In genomic region chr12:86883019-86883279, GRCm38 (mm10) we compare ENCODE assay signal across 8 mouse cellular contexts. TPM values are rescaled to one million over a fixed set of nuclear protein-coding genes. Genes with fewer than 3 reads are reported as not detected.
DNase-seq lines count a peak whose midpoint lies in the region; ATAC-seq and TF ChIP-seq lines count a peak whose summit lies in the region.

No protein-coding gene starts in this region.

- no peak for TF ChIP-seq POLR2A in liver, adult 2 months (IDR thresholded peaks at IDR 0.05; ENCODE audit: extremely low read depth, insufficient read depth, low read length)

- ATAC-seq in embryonic facial prominence, embryonic 12.5 days (ENCODE audit: insufficient number of reproducible peaks, insufficient read depth, low FRiP score, low TSS enrichment), result no peak
- ATAC-seq in intestine, embryonic 14.5 days (replicated peaks; ENCODE audit: low FRiP score, low TSS enrichment, low read depth), result no peak
- no peak for ATAC-seq in neural tube, embryonic 12.5 days (ENCODE audit: low FRiP score, low read depth)
- no peak for ATAC-seq in inflammation-experienced regulatory T-cells, adult 6 months

- peak overlapping the region; percentile 96 for H3K27ac ChIP-seq in liver, adult 2 months (replicated peaks; ENCODE audit: insufficient read depth, low read depth, low read length)
- peak overlapping the region; percentile 99 for H3K27ac ChIP-seq in embryonic facial prominence, embryonic 12.5 days
- H3K27ac ChIP-seq in intestine, embryonic 14.5 days (ENCODE audit: low read depth), result peak overlapping the region; percentile 100
- H3K27ac ChIP-seq in neural tube, embryonic 12.5 days, result peak overlapping the region; percentile 95

- peak overlapping the region; percentile 72 for H3K4me3 ChIP-seq in liver, adult 2 months (ENCODE audit: insufficient read depth, low read depth, low read length)
- H3K4me3 ChIP-seq in embryonic facial prominence, embryonic 12.5 days, result peak overlapping the region; percentile 89
- H3K4me3 ChIP-seq in intestine, embryonic 14.5 days (ENCODE audit: low read depth, low read length), result peak overlapping the region; percentile 91
- peak overlapping the region; percentile 84 for H3K4me3 ChIP-seq in neural tube, embryonic 12.5 days

- peaks cover 27% of the 10 kb centered on the region for H3K4me1 ChIP-seq in liver, adult 2 months (ENCODE audit: control insufficient read depth, insufficient read depth, low read length)
- peaks cover 36% of the 10 kb centered on the region for H3K4me1 ChIP-seq in embryonic facial prominence, embryonic 12.5 days
- H3K4me1 ChIP-seq in intestine, embryonic 14.5 days (replicated peaks; ENCODE audit: control insufficient read depth, insufficient read depth, low read length), result peaks cover 41% of the 10 kb centered on the region
- H3K4me1 ChIP-seq in neural tube, embryonic 12.5 days, result peaks cover 55% of the 10 kb centered on the region

- H3K9ac ChIP-seq in liver, adult 2 months (ENCODE audit: low read depth, low read length), result peak overlapping the region; percentile 96
- peak overlapping the region; percentile 90 for H3K9ac ChIP-seq in embryonic facial prominence, embryonic 12.5 days
- peak overlapping the region; percentile 97 for H3K9ac ChIP-seq in intestine, embryonic 14.5 days (ENCODE audit: low read length)
- peak overlapping the region; percentile 96 for H3K9ac ChIP-seq in neural tube, embryonic 12.5 days

- no peaks in the 10 kb centered on the region for H3K27me3 ChIP-seq in liver, adult 2 months (ENCODE audit: control insufficient read depth, insufficient read depth, low read length)
- no peaks in the 10 kb centered on the region for H3K27me3 ChIP-seq in embryonic facial prominence, embryonic 12.5 days
- no peaks in the 10 kb centered on the region for H3K27me3 ChIP-seq in intestine, embryonic 14.5 days (replicated peaks; ENCODE audit: control insufficient read depth, insufficient read depth, low read length)
- 0 out of 2 replicates have a peak, but pooled peaks cover 3% of the 10 kb centered on the region for H3K27me3 ChIP-seq in neural tube, embryonic 12.5 days (replicated peaks)

- peaks cover 26% of the 10 kb centered on the region for H3K79me2 ChIP-seq in liver, adult 2 months (ENCODE audit: control insufficient read depth, insufficient read depth, low read length)

- peak overlapping the region; percentile 91 for H3K4me2 ChIP-seq in embryonic facial prominence, embryonic 12.5 days (replicated peaks)
- peak overlapping the region; percentile 94 for H3K4me2 ChIP-seq in intestine, embryonic 14.5 days (ENCODE audit: low read length)
- H3K4me2 ChIP-seq in neural tube, embryonic 12.5 days (replicated peaks), result peak overlapping the region; percentile 87

- WGBS in liver, adult 2 months, result 2% methylated on average over 24 of the region's 24 CpGs
- under 1% methylated on average over 17 of the region's 24 CpGs for WGBS in embryonic facial prominence, embryonic 12.5 days
- 0% methylated on average over 24 of the region's 24 CpGs for WGBS in intestine, embryonic 14.5 days
- WGBS in neural tube, embryonic 12.5 days, result 1% methylated on average over 24 of the region's 24 CpGs

- no peaks in the 10 kb centered on the region for H3K36me3 ChIP-seq in liver, adult 2 months (ENCODE audit: control insufficient read depth, insufficient read depth, low read length)
- H3K36me3 ChIP-seq in embryonic facial prominence, embryonic 12.5 days, result no peaks in the 10 kb centered on the region
- H3K36me3 ChIP-seq in intestine, embryonic 14.5 days (ENCODE audit: control insufficient read depth, insufficient read depth, low read length), result 0 out of 2 replicates have a peak, but pooled peaks cover 4% of the 10 kb centered on the region
- no peaks in the 10 kb centered on the region for H3K36me3 ChIP-seq in neural tube, embryonic 12.5 days

- no peak for DNase-seq in liver, adult 2 months (ENCODE audit: extremely low read depth, low read depth, low spot score)
- DNase-seq in liver, result no peak
- DNase-seq in intestine, embryonic 14.5 days (ENCODE audit: low spot score), result peak; percentile 70
- no peak for DNase-seq in spleen, postnatal 4 days (ENCODE audit: low spot score in 2 of 2)
- DNase-seq in urinary bladder, postnatal 36 days (ENCODE audit: low spot score in 2 of 2), result no peak

- no peak for TF ChIP-seq CTCF in liver, adult 2 months (IDR thresholded peaks at IDR 0.05; ENCODE audit: low read depth, low read length)

- H3K9me3 ChIP-seq in embryonic facial prominence, embryonic 12.5 days, result no peaks in the 10 kb centered on the region
- H3K9me3 ChIP-seq in intestine, embryonic 14.5 days (ENCODE audit: control insufficient read depth, low read length), result no peaks in the 10 kb centered on the region
- no peaks in the 10 kb centered on the region for H3K9me3 ChIP-seq in neural tube, embryonic 12.5 days

RNA-seq across cellular contexts. Expression of gene Irf2bpl, which starts 1.6 kb away (rescaled TPM):
- total RNA-seq in liver, adult 2 months (2014; rRNA removed), result 6.8 and 9.3 TPM in 2 replicates
- 10.5 and 10.8 TPM in 2 replicates for polyA plus RNA-seq in liver, adult 2 months (2012; rRNA removed)
- 53.9 and 59.2 TPM in 2 replicates for polyA plus RNA-seq in embryonic facial prominence, embryonic 12.5 days (2016; fragmentation: Nextera tagmentation; extraction: Ambion mirVana)
- polyA plus RNA-seq in intestine, embryonic 14.5 days (2014; fragmentation: Nextera tagmentation; extraction: Ambion mirVana), result 16.3 and 18.4 TPM in 2 replicates
- polyA plus RNA-seq in neural tube, embryonic 12.5 days (2016; fragmentation: Nextera tagmentation; extraction: Ambion mirVana), result 57.2 and 61.9 TPM in 2 replicates
- 10 to 100 TPM in 1 of 3 experiments, 1 to 10 TPM in 2; 8.0 to 14.6 (median 9.4) TPM for polyA plus RNA-seq in inflammation-experienced regulatory T-cells, adult 6 months (2017; shearing (Covaris generic))
